Mouse (Mus musculus) ovary, postnatal 36 days (tissue): ENCODE measurements around the gene Ccdc85b.
A peak's percentile ranks its signal among the peaks of the same experiment; 100 is the strongest.
"Not testable (repeated sequence)": the region's sequence is repeated elsewhere in the genome, so short reads cannot be mapped to it uniquely, and the experiment has no call there.

Source experiments
- DNase-seq: peaks from one replicate; pipeline ENCODE4 v3.0.0; 2022; ENCODE audit warnings: low spot score, mixed read lengths

Ccdc85b gene

GRCm38 (mm10) chr19:5457746-5458442 is at the start of gene Ccdc85b:
TSS of gene Ccdc85b (minus strand) at chr19:5457894.
- no peak for DNase-seq

- no peak for DNase-seq
Observed at GRCm38 (mm10) chr19:5503687-5504086, 46.0 kb upstream of the Ccdc85b start, which contains the start of gene 1700020D05Rik. TSS of gene 1700020D05Rik (minus strand) at chr19:5503787.

DNA sequence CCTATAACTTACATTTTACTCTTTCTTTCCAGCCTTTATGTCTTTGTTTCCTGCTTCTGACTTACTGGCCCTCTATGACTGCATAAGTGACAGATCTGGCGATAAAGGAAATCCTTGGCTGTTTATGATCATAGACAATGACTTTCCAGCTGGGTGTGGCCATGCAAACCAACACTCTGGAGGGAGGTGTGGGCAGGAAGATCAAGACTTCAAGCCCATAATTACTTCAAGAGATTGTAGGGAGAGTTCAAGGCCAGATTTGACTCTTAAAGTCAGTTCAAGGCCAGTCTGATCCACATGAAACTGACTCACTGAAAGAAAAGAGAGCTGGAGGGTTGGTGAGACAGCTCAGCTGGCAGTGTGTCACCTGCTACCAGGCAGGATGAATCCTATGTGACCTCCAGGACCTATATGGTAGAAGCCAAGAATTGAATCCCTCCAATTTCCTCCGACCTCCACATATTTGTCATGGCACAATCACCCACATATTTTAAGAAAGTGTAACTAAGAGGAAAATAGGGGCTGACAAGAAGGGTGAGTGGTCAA is 42.7 kb upstream of the Ccdc85b start:
- DNase-seq, result no peak

GRCm38 (mm10) chr19:5496052-5496370 is 38.3 kb upstream of the Ccdc85b start:
- DNase-seq, result no peak

GRCm38 (mm10) chr19:5495353-5496051 is 37.8 kb upstream of the Ccdc85b start:
- no peak for DNase-seq

DNA sequence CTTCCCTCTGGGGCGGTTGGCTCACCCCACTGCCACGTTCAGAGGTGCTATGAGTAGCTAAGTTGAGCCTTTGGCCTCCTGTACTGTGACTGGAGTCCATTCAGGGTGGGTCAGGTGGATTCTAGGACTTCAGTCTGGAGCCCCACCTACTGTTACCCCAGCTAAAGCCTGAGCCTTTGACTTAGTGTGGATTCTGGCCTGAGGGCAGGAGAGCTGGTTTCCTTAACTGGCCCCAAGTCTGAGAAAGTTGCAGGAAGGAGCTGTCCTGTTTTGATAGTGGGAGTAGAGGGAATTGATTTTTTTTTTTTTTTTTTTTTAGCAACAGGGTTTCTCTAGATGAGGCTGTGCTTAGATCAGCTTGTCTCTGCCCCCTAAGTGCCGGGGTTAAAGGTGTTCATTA is 36.6 kb upstream of the Ccdc85b start:
- no peak for DNase-seq

GRCm38 (mm10) chr19:5493301-5493721 is 35.6 kb upstream of the Ccdc85b start:
- not testable (repeated sequence) for DNase-seq

- no peak for DNase-seq
Observed at GRCm38 (mm10) chr19:5492641-5493040, 34.9 kb upstream of the Ccdc85b start.

GRCm38 (mm10) chr19:5490898-5491708 is 33.4 kb upstream of the Ccdc85b start:
- peak; percentile 78 for DNase-seq

- peak; percentile 95 for DNase-seq
Observed at GRCm38 (mm10) chr19:5490313-5490897, 32.7 kb upstream of the Ccdc85b start, which contains the start of gene Cfl1. TSS of gene Cfl1 (plus strand) at chr19:5490455.

DNA sequence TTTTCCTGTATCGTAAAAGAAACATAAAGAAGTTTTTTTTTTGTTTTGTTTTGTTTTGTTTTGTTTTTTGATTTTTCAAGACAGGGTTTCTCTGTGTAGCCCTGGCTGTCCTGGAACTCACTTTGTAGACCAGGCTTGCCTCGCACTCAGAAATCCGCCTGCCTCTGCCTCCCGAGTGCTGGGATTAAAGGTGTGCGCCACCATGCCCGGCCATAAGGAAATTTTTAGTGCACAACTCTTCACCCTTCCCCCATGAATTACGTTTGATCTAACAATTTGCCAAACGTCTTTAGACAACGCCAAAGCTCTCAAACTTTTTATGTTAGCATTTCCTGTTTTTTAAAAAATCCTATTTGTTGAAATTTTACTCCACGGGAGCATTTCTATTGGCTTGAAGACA is 32.0 kb upstream of the Ccdc85b start:
- not testable (repeated sequence) for DNase-seq

GRCm38 (mm10) chr19:5488878-5489571 is 31.3 kb upstream of the Ccdc85b start:
- DNase-seq, result peak; percentile 96

GRCm38 (mm10) chr19:5487768-5488550 is 30.3 kb upstream of the Ccdc85b start, which contains the start of gene Mus81:
TSS of gene Mus81 (minus strand) at chr19:5488402.
- DNase-seq, result peak; percentile 93

DNA sequence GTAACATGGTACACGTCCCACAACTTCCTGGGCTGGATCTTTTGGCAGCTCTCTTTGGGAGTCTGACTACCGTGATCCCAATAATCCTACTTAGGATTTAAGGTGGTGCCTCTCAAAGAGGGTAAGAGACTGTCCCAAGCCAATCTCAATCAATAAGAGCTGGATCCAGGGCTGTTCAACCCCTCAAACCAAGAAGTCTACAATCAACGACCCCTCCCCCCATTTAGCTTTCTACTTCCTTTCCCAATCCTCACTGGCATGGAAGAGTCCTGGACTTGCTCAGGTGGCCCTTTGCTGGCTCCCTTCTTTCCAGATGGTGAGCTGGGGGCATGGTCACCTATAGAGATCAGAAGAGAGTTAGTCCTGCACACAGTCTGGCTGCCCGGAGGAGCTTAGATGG is 29.1 kb upstream of the Ccdc85b start:
- no peak for DNase-seq

DNA sequence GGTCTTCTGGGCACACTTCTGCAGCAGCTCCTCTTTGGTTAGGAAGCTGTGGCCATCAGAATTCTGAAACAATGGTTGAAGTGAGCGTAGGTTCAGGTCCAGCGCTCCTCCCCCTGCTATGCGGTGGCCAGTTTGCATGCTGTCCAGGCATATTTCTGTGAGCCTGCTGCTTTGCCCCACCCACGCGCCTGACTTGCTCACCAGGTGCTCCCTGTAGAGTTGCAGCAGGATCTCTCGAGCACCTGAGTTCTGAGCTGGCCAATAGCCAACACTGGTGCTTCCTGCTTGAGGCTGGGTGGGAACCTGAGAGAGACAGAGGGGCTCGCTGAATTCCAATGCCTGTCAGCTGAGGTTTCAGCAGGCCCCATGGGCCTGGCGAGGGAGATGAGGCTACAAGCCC is 28.6 kb upstream of the Ccdc85b start:
- no peak for DNase-seq

GRCm38 (mm10) chr19:5485821-5486220 is 28.1 kb upstream of the Ccdc85b start:
- no peak for DNase-seq

DNA sequence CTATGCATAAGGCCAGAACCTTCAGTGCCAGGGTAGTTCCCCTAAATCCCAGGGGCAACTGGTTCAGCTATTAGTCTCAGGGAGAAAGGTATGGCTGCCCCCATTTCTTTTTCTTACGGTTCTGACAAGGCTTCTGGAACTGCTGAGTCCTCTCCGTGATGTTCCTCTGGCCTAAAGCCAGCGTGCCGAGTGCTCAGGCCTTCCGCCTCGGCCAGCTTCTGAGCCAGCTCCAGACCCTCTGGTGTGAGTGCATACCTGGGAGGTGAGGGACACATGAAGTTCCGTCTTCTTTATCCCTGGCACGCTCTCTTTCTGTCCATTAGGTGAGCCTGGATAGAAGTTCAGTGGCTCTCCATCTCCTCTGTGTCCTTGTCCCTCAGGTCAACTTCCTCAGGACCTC is 27.7 kb upstream of the Ccdc85b start:
- DNase-seq, result no peak

DNA sequence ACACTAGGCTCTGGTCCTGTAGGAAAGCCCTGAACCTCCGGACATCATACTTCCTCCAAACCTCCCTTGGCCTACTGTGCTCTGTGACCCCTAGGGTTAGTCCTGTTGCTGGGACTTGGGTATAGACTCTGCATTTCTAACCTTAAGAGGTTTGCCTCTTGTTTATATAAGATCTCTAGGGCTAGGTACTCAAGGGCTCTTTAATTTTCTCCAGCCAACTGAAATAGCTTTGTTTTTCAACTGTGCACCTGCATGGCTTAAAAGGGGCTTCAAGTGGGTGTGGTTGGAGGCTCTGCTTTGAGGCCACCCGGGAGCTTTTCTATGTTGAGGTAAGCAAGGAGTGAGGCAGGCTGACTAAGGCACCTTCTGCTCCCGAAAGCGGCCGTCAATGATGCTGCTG is 26.8 kb upstream of the Ccdc85b start:
- DNase-seq, result no peak

DNA sequence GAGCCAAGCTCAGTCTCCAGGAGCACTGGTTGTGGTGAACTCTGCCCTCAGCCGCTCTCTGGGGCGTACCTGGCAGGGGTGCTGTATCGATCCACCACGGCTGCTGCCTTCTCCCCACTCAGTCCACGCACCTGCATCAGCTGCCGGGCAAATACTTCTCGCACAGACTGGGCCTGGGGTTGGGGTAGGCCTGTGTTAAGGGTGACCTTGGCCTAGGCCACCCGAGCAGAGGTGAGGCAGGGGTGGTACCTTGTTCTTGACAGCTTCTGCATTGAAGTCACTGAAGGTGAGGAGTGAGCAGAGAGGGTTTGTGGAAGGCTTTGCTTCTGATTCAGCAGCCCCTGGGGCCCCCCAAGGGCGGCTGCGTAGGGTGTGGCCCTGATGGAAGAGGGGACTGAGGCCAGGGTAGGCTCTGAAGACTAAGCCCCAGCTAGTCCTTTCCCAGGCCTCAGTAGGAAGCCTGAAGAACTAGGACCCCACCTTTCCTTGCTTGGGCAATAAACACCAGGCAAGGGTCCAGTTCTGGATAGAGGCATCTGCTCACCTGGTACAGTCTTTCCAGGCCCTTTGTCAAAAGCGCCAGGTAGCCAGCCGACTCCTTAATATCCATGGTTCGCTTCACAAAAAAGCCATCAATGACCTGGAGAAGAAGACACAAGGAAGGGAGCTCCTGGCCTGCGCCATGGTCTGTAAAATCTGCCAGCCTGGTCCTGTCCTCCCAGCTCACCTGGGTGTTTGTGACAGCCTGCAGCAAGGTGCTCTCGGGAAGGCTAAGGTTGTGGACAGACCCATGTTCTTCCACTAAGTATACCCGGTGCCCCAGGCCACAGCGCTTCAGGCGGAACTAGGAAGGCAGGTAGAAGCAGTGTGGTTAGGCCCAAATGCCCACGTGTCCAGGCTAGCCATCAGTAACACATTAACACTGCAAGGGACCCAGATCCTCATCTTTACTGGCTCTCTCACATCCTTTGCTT is 26.0 kb upstream of the Ccdc85b start:
- DNase-seq, result no peak
